8 mouse cellular contexts compared by ENCODE assay signal in the genomic region with DNA sequence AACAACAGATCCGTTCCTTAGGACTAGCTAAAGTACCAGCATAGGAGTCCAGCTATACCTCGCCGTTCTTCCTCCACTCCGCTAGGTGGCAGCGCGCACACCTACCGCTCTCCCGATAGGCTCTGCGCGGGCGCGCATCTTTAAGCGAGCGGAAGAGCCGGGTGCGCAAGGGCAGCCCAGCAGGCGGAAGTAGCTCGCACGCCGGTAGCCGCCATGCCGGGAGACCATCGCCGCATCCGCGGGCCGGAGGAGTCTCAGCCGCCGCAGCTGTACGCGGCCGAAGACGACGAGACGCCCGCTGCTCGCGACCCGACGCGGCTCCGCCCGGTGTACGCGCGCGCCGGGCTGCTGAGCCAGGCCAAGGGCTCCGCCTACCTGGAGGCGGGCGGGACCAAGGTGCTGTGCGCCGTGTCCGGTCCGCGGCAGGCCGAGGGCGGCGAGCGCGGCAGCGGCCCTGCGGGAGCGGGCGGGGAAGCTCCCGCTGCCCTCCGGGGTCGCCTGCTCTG. TPM values are rescaled to one million over a fixed set of nuclear protein-coding genes. Genes with fewer than 3 reads are reported as not detected.
DNase-seq lines count a peak whose midpoint lies in the region; ATAC-seq lines count a peak whose summit lies in the region.

A gene (plus strand): TSS at position 182 of the 506 bp plus-strand sequence.

- H3K27ac ChIP-seq in heart, embryonic 14.5 days (replicated peaks in 1 of 2; ENCODE audit: control insufficient read depth in 1 of 2, insufficient read depth in 1 of 2, low read depth in 2 of 2, low read length in 2 of 2), result peak within 1 kb of the TSS; percentile 46 to 85
- peak within 1 kb of the TSS; percentile 90 for H3K27ac ChIP-seq in liver, embryonic 13.5 days
- peak within 1 kb of the TSS; percentile 87 for H3K27ac ChIP-seq in stomach, embryonic 16.5 days (ENCODE audit: low read length)

- H3K9ac ChIP-seq in heart, embryonic 14.5 days (ENCODE audit: low read length), result peak within 1 kb of the TSS; percentile 92
- peak within 1 kb of the TSS; percentile 94 for H3K9ac ChIP-seq in liver, embryonic 13.5 days
- peak within 1 kb of the TSS; percentile 92 for H3K9ac ChIP-seq in stomach, embryonic 16.5 days (ENCODE audit: low read length)

- peak within 1 kb of the TSS; percentile 75 to 97 for H3K4me3 ChIP-seq in heart, embryonic 14.5 days (ENCODE audit: control insufficient read depth in 1 of 2, insufficient read depth in 1 of 2, low read depth in 1 of 2, low read length in 2 of 2)
- H3K4me3 ChIP-seq in liver, embryonic 13.5 days (replicated peaks), result peak within 1 kb of the TSS; percentile 94
- H3K4me3 ChIP-seq in stomach, embryonic 16.5 days (replicated peaks; ENCODE audit: low read length), result peak within 1 kb of the TSS; percentile 94

- peaks cover 48% of the 10 kb centered on the region for H3K36me3 ChIP-seq in heart, embryonic 14.5 days (ENCODE audit: control insufficient read depth, insufficient read depth, low read length)
- peaks cover 48% of the 10 kb centered on the region for H3K36me3 ChIP-seq in liver, embryonic 13.5 days
- H3K36me3 ChIP-seq in stomach, embryonic 16.5 days (ENCODE audit: control insufficient read depth, insufficient read depth, low read length), result peaks cover 32% of the 10 kb centered on the region

- DNase-seq in CD4-positive helper T cell, adult 2 months (ENCODE audit: low read depth, low spot score), result peak; percentile 95
- peak; percentile 88 for DNase-seq in brain, embryonic 18.5 days (ENCODE audit: low read depth, low spot score)
- DNase-seq in kidney, postnatal 14 days, result peak; percentile 95
- DNase-seq in liver, embryonic 13.5 days, result peak; percentile 86
- peak; percentile 90 for DNase-seq in neural tube, embryonic 10.5 days (ENCODE audit: extremely low spot score, low spot score)

- ATAC-seq in erythroid progenitor cell, adult 5-6 weeks (replicated peaks; ENCODE audit: low FRiP score, poor library complexity, severe bottlenecking), result peak; percentile 94
- peak; percentile 85 for ATAC-seq in heart, embryonic 14.5 days (ENCODE audit: insufficient number of reproducible peaks, insufficient read depth, low FRiP score, low read depth)
- peak; percentile 91 for ATAC-seq in liver, embryonic 13.5 days (ENCODE audit: low read depth)
- peak; percentile 93 for ATAC-seq in stomach, embryonic 16.5 days (ENCODE audit: insufficient read depth, low FRiP score)

- no peaks in the 10 kb centered on the region for H3K9me3 ChIP-seq in heart, embryonic 14.5 days (ENCODE audit: control insufficient read depth, low read length)
- H3K9me3 ChIP-seq in liver, embryonic 13.5 days (replicated peaks), result no peaks in the 10 kb centered on the region
- H3K9me3 ChIP-seq in stomach, embryonic 16.5 days (replicated peaks; ENCODE audit: control insufficient read depth, low read length), result no peaks in the 10 kb centered on the region

- no peaks in the 10 kb centered on the region for H3K27me3 ChIP-seq in heart, embryonic 14.5 days (ENCODE audit: control insufficient read depth, insufficient read depth, low read length)
- no peaks in the 10 kb centered on the region for H3K27me3 ChIP-seq in liver, embryonic 13.5 days
- H3K27me3 ChIP-seq in stomach, embryonic 16.5 days (ENCODE audit: control insufficient read depth, insufficient read depth, low read length), result no peaks in the 10 kb centered on the region

- WGBS in heart, embryonic 14.5 days, result under 1% methylated on average over 66 of the region's 68 CpGs
- under 1% methylated on average over 65 of the region's 68 CpGs for WGBS in liver, embryonic 13.5 days (ENCODE audit: insufficient replicate concordance)
- under 1% methylated on average over 68 of the region's 68 CpGs for WGBS in stomach, embryonic 16.5 days

- peaks cover 10 to 22% of the 10 kb centered on the region in 2 experiments; a peak in 3 of 4 replicates for H3K4me1 ChIP-seq in heart, embryonic 14.5 days (ENCODE audit: control insufficient read depth in 2 of 2, insufficient read depth in 2 of 2, low read length in 2 of 2)
- H3K4me1 ChIP-seq in liver, embryonic 13.5 days (replicated peaks), result peaks cover 61% of the 10 kb centered on the region
- peaks cover 15% of the 10 kb centered on the region for H3K4me1 ChIP-seq in stomach, embryonic 16.5 days (ENCODE audit: control insufficient read depth, insufficient read depth, low read length)

- H3K4me2 ChIP-seq in heart, embryonic 14.5 days (ENCODE audit: low read length), result peak within 1 kb of the TSS; percentile 97
- H3K4me2 ChIP-seq in liver, embryonic 13.5 days, result peak within 1 kb of the TSS; percentile 100
- peak within 1 kb of the TSS; percentile 94 for H3K4me2 ChIP-seq in stomach, embryonic 16.5 days (ENCODE audit: low read depth, low read length)

RNA-seq across cellular contexts. Expression of the gene that starts here (rescaled TPM):
- 8.4 TPM in 1 of 2 replicates, not detected in the other for total RNA-seq in erythroid progenitor cell, adult 5-6 weeks (2015; ENCODE audit: low replicate concordance)
- total RNA-seq in erythroid progenitor cell, adult 5-6 weeks (2017; ENCODE audit: low replicate concordance), result not detected in 2 replicates
- polyA plus RNA-seq in heart, embryonic 14.5 days (2014; fragmentation: Nextera tagmentation; extraction: Ambion mirVana), result 10.7 and 14.5 TPM in 2 replicates
- 1.8 and 7.8 TPM in 2 replicates for polyA plus RNA-seq in liver, embryonic 13.5 days (2015; fragmentation: Nextera tagmentation; extraction: Ambion mirVana)
- polyA plus RNA-seq in stomach, embryonic 16.5 days (2015; fragmentation: Nextera tagmentation; extraction: Ambion mirVana), result not detected in 2 replicates

Comparison
In these comparisons a context has a peak if more than half of its experiments do, and no peak if none do; other contexts are left out.
1. Peak in every context shown above with its lines: DNase-seq, ATAC-seq, H3K4me3 ChIP-seq and H3K27ac ChIP-seq.
2. Peak in ATAC-seq, H3K4me3 ChIP-seq, H3K27ac ChIP-seq, H3K9ac ChIP-seq and H3K4me2 ChIP-seq in stomach, embryonic 16.5 days; RNA of the gene not detected or under 1 TPM.